Mouse (Mus musculus): ENCODE results near the gene Chd4.
"Not testable (repeated sequence)": the region's sequence is repeated elsewhere in the genome, so short reads cannot be mapped to it uniquely, and the experiment has no call there.

Chd4 gene

GRCm38 (mm10) chr6:125095391-125096278 is at the start of gene Chd4:
Gene Chd4, plus strand, starts transcription at chr6:125095981.
- DNase-seq (ENCODE audit: low read depth, low spot score): peak; percentile 93

GRCm38 (mm10) chr6:125046691-125047090 is 49.1 kb upstream of the Chd4 start:
- peak; percentile 94 for DNase-seq (ENCODE audit: low read depth, low spot score)

GRCm38 (mm10) chr6:125049678-125050077 is 46.1 kb upstream of the Chd4 start, which contains the start of gene Acrbp:
Gene Acrbp, plus strand, starts transcription at chr6:125049689.
- DNase-seq (ENCODE audit: low read depth, low spot score): no peak

- DNase-seq (ENCODE audit: low read depth, low spot score): peak; percentile 51
Measured at GRCm38 (mm10) chr6:125051237-125051636, 44.5 kb upstream of the Chd4 start.

GRCm38 (mm10) chr6:125061493-125061892 is 34.3 kb upstream of the Chd4 start:
- DNase-seq (ENCODE audit: low read depth, low spot score): no peak

GRCm38 (mm10) chr6:125062511-125062910 is 33.3 kb upstream of the Chd4 start:
- DNase-seq (ENCODE audit: low read depth, low spot score): no peak

- no peak for DNase-seq (ENCODE audit: low read depth, low spot score)
Measured at GRCm38 (mm10) chr6:125063906-125064305, 31.9 kb upstream of the Chd4 start.

- not testable (repeated sequence) for DNase-seq (ENCODE audit: low read depth, low spot score)
Measured at GRCm38 (mm10) chr6:125065223-125065622, 30.6 kb upstream of the Chd4 start.

GRCm38 (mm10) chr6:125067571-125067995 is 28.2 kb upstream of the Chd4 start, which contains the start of gene Lpar5:
Gene Lpar5, plus strand, starts transcription at chr6:125067920.
- no peak for DNase-seq (ENCODE audit: low read depth, low spot score)

GRCm38 (mm10) chr6:125071170-125071895 is 24.4 kb upstream of the Chd4 start:
- no peak for DNase-seq (ENCODE audit: low read depth, low spot score)

- no peak for DNase-seq (ENCODE audit: low read depth, low spot score)
Measured at GRCm38 (mm10) chr6:125071896-125072279, 23.9 kb upstream of the Chd4 start.

GRCm38 (mm10) chr6:125073825-125074224 is 22.0 kb upstream of the Chd4 start:
- DNase-seq (ENCODE audit: low read depth, low spot score): no peak

GRCm38 (mm10) chr6:125081394-125081793 is 14.4 kb upstream of the Chd4 start:
- no peak for DNase-seq (ENCODE audit: low read depth, low spot score)

- peak; percentile 72 for DNase-seq (ENCODE audit: low read depth, low spot score)
Measured at GRCm38 (mm10) chr6:125081797-125082560, 13.8 kb upstream of the Chd4 start.

- no peak for DNase-seq (ENCODE audit: low read depth, low spot score)
Measured at GRCm38 (mm10) chr6:125082801-125083386, 12.9 kb upstream of the Chd4 start.

- peak; percentile 90 for DNase-seq (ENCODE audit: low read depth, low spot score)
Measured at GRCm38 (mm10) chr6:125084424-125084823, 11.4 kb upstream of the Chd4 start.

GRCm38 (mm10) chr6:125087937-125088336 is 7.8 kb upstream of the Chd4 start:
- DNase-seq (ENCODE audit: low read depth, low spot score): no peak

- DNase-seq (ENCODE audit: low read depth, low spot score): peak; percentile 25
Measured at GRCm38 (mm10) chr6:125088561-125089321, 7.0 kb upstream of the Chd4 start.

- DNase-seq (ENCODE audit: low read depth, low spot score): no peak
Measured at GRCm38 (mm10) chr6:125089521-125090321, 6.1 kb upstream of the Chd4 start.

Measured in 3T3-L1 (cell line).